Mouse (Mus musculus): ENCODE data around the gene Eif4ebp2. TPM values are rescaled to one million over a fixed set of nuclear protein-coding genes. Genes with fewer than 3 reads are reported as not detected.

The Eif4ebp2 gene
- total RNA-seq, 2 experiments from 2014 or later, result 100 to 110 TPM

DNA sequence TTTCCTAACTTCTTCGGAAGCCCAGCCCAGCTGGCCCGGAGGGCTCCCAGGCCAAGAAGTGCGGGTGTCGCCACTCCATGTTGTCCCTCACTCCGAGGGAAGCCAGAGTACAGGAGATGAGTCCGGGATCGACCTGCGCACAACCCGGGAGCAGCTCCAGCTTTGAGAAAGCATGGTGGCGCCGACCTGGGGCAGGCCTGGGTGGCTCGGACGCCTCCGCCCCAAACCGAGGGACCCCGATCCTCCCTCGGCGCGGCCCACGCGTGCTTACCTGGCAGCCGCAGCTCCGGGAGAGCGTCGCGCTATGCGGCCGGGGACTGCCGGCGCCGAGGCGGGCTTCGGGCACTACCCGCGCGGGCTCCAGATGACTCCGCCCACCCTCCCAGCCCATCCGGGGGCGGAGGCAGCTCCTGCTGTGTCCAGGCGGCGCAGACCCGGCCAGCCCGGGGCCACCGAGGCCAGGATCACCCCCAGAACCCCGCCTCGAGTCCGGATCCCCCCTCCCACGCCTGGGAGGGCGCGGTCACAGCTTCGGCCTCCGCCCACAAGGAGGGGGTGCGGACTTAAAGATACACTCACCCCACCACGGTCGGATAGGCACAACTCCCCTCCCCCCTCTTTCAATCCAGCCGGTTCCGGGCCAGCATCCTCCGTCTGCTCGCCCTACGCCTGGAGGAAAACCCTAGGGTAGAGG, 69.3 kb downstream of the Eif4ebp2 start, which contains the start of gene Pald1:
Gene Pald1 (minus strand): TSS at position 510 of the 694 bp plus-strand sequence.
- DNase-seq, result peak; percentile 87 to 92

DNA sequence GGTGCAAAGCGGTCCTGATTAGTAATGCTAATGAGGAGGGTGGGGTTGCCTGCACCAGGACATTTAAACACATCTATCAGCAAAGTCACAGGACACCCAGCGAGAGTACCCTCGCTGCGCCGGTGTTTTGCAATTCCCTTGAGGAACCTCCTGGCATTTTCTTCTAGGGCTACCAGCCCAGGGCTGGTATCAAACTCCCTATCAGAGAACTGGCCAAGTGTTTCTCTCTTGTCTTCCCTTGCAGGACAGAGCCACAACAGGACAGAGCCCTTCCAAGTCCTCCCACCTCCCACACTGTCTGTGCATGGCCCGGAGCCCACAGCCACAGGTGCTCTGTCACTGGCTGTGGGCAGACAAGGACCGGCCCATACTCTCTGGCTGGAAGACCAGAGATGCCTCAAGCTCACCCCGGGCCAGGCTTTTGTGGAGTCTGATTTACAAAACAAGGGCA, 70.2 kb downstream of the Eif4ebp2 start:
- DNase-seq, result peak in 1 of 2 experiments; percentile 37

DNA sequence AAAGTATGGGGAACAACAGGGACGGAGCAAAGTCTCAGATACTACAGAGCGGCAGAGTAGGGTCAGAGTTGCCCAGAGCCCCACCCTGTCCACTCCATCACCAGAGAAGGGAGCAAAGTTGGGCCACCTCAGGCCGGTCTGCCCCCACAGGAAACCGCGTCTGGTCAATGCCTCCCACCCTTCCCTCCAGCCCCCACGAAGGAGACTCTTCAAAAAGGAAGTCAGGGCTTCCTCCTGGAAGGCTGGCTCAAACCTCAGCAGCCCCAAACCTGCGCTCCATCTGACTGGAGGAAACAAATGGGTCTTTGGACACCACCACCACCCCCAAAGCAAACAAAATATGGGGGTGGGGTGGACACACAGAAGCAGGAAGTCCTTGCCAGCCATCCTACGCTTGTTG, 70.6 kb downstream of the Eif4ebp2 start:
- no peak for DNase-seq

DNA sequence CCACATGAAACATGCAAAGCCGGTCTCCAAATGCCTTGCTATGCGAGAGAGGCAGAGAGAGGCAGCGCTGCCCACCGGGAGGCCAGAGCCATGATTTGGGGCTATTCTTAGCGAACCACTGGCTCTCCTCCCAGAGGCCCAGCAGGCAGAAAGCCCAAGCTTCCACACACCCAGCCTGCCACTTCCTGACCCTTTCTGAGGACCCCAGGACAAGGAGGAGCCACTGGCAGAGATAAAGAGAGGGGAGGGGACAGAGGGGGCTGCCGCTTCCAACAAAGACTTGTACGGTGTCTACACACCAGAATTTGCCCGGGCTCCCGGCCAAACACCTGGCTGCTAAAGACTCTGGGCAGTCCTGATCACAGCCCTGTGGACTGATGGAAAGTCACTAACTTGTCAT, 72.3 kb downstream of the Eif4ebp2 start:
- peak; percentile 44 to 57 for DNase-seq

DNA sequence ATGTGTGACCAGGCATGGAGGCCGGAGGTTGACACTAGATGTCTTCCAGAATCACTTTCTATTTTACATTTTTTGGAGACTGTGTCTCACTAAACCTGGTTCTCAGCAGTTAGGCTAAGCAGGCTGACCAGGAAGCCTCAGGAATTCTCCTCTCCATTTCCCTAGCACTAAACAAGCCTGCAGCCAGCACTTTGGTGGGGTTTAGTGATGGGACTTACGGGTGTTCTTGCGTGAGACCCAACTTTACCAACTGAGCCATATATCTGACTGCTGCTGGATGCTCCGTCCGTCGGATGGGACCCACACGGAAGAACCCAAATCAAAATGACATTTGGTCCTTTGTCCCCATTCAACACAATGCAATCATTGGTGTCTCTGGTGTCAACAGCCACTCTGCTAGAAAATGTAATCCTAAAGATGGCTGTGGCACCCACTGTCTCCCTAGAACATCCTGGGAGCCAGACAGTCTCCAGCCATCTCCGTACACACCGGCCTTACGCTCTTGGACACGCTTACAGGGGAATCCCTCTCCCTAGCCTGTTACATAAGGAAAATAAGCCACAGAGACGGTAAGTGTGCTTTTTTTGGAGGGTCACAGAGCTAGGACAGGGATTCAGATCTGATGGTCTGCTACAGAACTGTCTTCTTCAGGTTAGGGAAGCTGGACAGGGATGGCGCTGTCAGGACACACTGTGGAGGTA, 73.0 kb downstream of the Eif4ebp2 start:
- DNase-seq, result no peak

DNA sequence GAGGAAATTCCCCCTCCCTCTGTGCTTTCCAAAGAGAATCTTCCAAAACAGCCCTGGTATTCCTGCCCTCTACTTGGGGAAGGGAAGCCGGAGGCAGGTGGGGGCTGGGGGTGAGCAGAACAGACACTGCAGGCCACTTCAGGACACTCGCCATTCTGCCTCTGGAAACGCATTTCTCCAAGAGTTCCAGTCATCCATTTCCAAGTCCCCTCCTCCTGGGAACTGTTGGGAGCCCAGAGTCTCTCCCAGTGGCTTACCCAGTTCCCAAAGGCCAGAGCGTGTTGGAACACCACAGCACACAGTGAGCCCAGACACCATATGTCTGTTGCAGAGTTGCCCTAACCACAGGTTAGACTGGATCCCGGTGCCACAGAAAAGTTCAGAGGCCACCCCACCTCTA, 73.8 kb downstream of the Eif4ebp2 start:
- no peak for DNase-seq

Other genes with a start within 250 kb of the Eif4ebp2 start
- 1 to 10 TPM; 2.1 to 3.9 TPM for gene Adamts14, start 179.2 kb downstream of the Eif4ebp2 start, total RNA-seq (2021)
- gene Prf1, start 154.8 kb downstream of the Eif4ebp2 start, total RNA-seq (2021), result under 1 TPM in 1 of 2 experiments, not detected in 1; 0.26 TPM
- gene Pald1, start 69.1 kb downstream of the Eif4ebp2 start, total RNA-seq (2021), result 10 to 100 TPM; 21.0 to 22.8 TPM
- gene Nodal, start 34.7 kb downstream of the Eif4ebp2 start, total RNA-seq (2021), result not detected
- 10 to 100 TPM; 15.1 to 24.4 TPM for gene Lrrc20, start 23.1 kb upstream of the Eif4ebp2 start, total RNA-seq (2021)
- gene Npffr1, start 142.8 kb upstream of the Eif4ebp2 start, total RNA-seq (2021), result under 1 TPM; 0.26 to 0.33 TPM
- gene Ppa1, start 195.9 kb upstream of the Eif4ebp2 start, total RNA-seq (2021), result 100 to 1,000 TPM; 133 to 148 TPM
- 100 to 1,000 TPM; 198 to 208 TPM for gene Sar1a, start 227.6 kb upstream of the Eif4ebp2 start, total RNA-seq (2021)
- 100 to 1,000 TPM in 1 of 2 experiments, 10 to 100 TPM in 1; 66.4 to 113 TPM for gene Tysnd1, start 242.9 kb upstream of the Eif4ebp2 start, total RNA-seq (2021)

Measured in adrenal gland, postnatal 36 days (tissue).